Mouse (Mus musculus) bone marrow, adult 2 months (tissue): ENCODE measurements at regions not wholly inside any gene's neighbourhood (a gene's known extent, or its start where the extent isn't known, plus 50 kb on each side); places are given as distances from the start of the nearest gene placed in this dataset.

Experiments used
- CTCF ChIP-seq: fragments of 200-500 bp; IDR thresholded peaks from 2 replicates; pipeline ENCODE4 v1.5.1; 2011; ENCODE audit warnings: low read length, control low read depth; ENCODE audit not compliant: control insufficient read depth, insufficient read depth
- POLR2A ChIP-seq: fragments of 200-500 bp; IDR thresholded peaks from 2 replicates; pipeline ENCODE4 v1.6.1; 2011; ENCODE audit warnings: low read depth, mild to moderate bottlenecking, control low read depth, low read length, borderline replicate concordance; ENCODE audit not compliant: control insufficient read depth

- TF ChIP-seq CTCF (no peak), POLR2A (no peak)
Observed at GRCm38 (mm10) chr3:149261764-149262163, 271.4 kb upstream of the Adgrl2 start.
